Mouse (Mus musculus) liver, postnatal 0 days (tissue): ENCODE results near the gene Atp2b2.

Source experiments
- CTCF ChIP-seq: sonication (generic); IDR thresholded peaks from 2 replicates; pipeline ENCODE4 v1.5.1; 2016; ENCODE audit warnings: antibody characterized with exemption, low read depth
- EP300 ChIP-seq: IDR thresholded peaks from 2 replicates; pipeline ENCODE4 v1.6.1; 2016; ENCODE audit warnings: antibody characterized with exemption, low read depth, mild to moderate bottlenecking

DNA sequence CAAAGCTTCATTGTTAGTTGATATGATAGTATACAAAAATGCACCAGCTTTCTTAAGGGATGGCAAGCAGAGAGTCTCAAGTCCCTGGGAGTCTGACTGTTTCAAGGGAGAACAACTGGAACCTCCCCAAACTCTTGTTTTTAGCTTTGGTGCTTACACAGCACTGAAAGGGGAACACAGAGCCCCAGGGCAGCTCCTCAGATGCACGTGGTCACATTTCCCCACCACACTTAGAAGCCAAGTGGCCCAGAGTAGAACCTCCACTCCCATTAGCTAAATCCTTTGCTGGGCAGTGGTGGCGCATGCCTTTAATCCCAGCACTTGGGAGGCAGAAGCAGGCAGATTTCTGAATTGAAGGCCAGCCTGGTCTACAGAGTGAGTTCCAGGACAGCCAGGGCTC lies 301.0 kb downstream of the Atp2b2 start:
- TF ChIP-seq CTCF (no peak), EP300 (no peak)
